Mouse (Mus musculus) megakaryocyte, embryonic 14.5 days (primary cell): ENCODE measurements around the gene Zswim5. TPM values are rescaled to one million over a fixed set of nuclear protein-coding genes. Genes with fewer than 3 reads are reported as not detected.

ENCODE experiments used
- H3K27me3 ChIP-seq: replicated peaks from 2 replicates; pipeline ENCODE3; 2012; ENCODE audit warnings: inconsistent platforms
- H3K36me3 ChIP-seq: replicated peaks from 2 replicates; pipeline ENCODE3; 2012; ENCODE audit warnings: low read length, inconsistent platforms, mixed read lengths
- H3K4me1 ChIP-seq: 2 replicates; pipeline ENCODE4 v1.6.1; 2012; ENCODE audit warnings: inconsistent platforms
- H3K4me3 ChIP-seq: replicated peaks from 2 replicates; pipeline ENCODE3; 2012; ENCODE audit warnings: moderate library complexity, mild to moderate bottlenecking, inconsistent platforms
- H3K9me3 ChIP-seq: 2 replicates; pipeline ENCODE4 v1.6.1; 2012; ENCODE audit warnings: inconsistent platforms
- FLI1 ChIP-seq: IDR thresholded peaks from 2 replicates; pipeline ENCODE4 v1.6.1; 2012; ENCODE audit warnings: low read length, inconsistent platforms, mixed read lengths
- GATA1 ChIP-seq: IDR thresholded peaks from 3 replicates; pipeline ENCODE4 v1.6.1; 2012; ENCODE audit warnings: mixed read lengths, low read length, inconsistent platforms, borderline replicate concordance
- polyA plus RNA-seq: library from polyadenylated mRNA; stranded (reverse); fragments of >175 nt; gene quantifications from 2 replicates; pipeline ENCODE4 v1.2.3, GENCODE M21; 2012; ENCODE audit warnings: low replicate concordance; ENCODE audit not compliant: insufficient read depth

The Zswim5 gene
- polyA plus RNA-seq, 1 experiment, result 0.63 TPM

GRCm38 (mm10) chr4:117001957-117002356 is 124.8 kb downstream of the Zswim5 start:
- Histone ChIP-seq H3K36me3 (peaks cover 77% of the 10 kb centered on the region), H3K4me3 (no peak overlapping the region), H3K27me3 (no peaks in the 10 kb centered on the region), H3K4me1 (peaks cover 15% of the 10 kb centered on the region), H3K9me3 (no peaks in the 10 kb centered on the region)
- no peak for TF ChIP-seq GATA1
- TF ChIP-seq FLI1, result no peak

GRCm38 (mm10) chr4:117002543-117003521 is 125.7 kb downstream of the Zswim5 start:
- Histone ChIP-seq H3K27me3 (peaks cover 6% of the 10 kb centered on the region), H3K36me3 (peaks cover 72% of the 10 kb centered on the region), H3K9me3 (no peaks in the 10 kb centered on the region), H3K4me1 (peaks cover 12% of the 10 kb centered on the region; the same call in 1 of the 2 replicates), H3K4me3 (peak overlapping the region; percentile 28)
- no peak for TF ChIP-seq FLI1
- TF ChIP-seq GATA1, result no peak

GRCm38 (mm10) chr4:117004649-117005048 is 127.5 kb downstream of the Zswim5 start:
- H3K36me3 ChIP-seq, result peaks cover 56% of the 10 kb centered on the region
- peaks cover 18% of the 10 kb centered on the region for H3K4me1 ChIP-seq
- H3K27me3 ChIP-seq, result peaks cover 8% of the 10 kb centered on the region
- no peaks in the 10 kb centered on the region for H3K9me3 ChIP-seq
- H3K4me3 ChIP-seq, result no peak overlapping the region
- TF ChIP-seq FLI1, result no peak
- TF ChIP-seq GATA1, result no peak

- no peak for TF ChIP-seq FLI1
- TF ChIP-seq GATA1, result no peak
- Histone ChIP-seq H3K4me3 (no peak overlapping the region), H3K9me3 (peaks cover 5% of the 10 kb centered on the region; the same call in 1 of the 2 replicates), H3K36me3 (peaks cover 44% of the 10 kb centered on the region), H3K27me3 (peaks cover 8% of the 10 kb centered on the region), H3K4me1 (peaks cover 18% of the 10 kb centered on the region)
Measured at GRCm38 (mm10) chr4:117005611-117006400, 128.6 kb downstream of the Zswim5 start.

GRCm38 (mm10) chr4:117007058-117007457 is 129.9 kb downstream of the Zswim5 start:
- no peak for TF ChIP-seq FLI1
- TF ChIP-seq GATA1, result no peak
- Histone ChIP-seq H3K9me3 (peaks cover 5% of the 10 kb centered on the region; the same call in 1 of the 2 replicates), H3K36me3 (peaks cover 32% of the 10 kb centered on the region), H3K4me1 (peaks cover 18% of the 10 kb centered on the region), H3K4me3 (no peak overlapping the region), H3K27me3 (peaks cover 8% of the 10 kb centered on the region)

- TF ChIP-seq FLI1 (no peak), GATA1 (no peak)
- H3K9me3 ChIP-seq, result peaks cover 5% of the 10 kb centered on the region; the same call in 1 of the 2 replicates
Measured at GRCm38 (mm10) chr4:117010231-117010630, 133.1 kb downstream of the Zswim5 start.

GRCm38 (mm10) chr4:117013596-117013995 is 136.4 kb downstream of the Zswim5 start:
- peaks cover 5% of the 10 kb centered on the region; the same call in 1 of the 2 replicates for H3K9me3 ChIP-seq
- no peak overlapping the region for H3K4me3 ChIP-seq
- H3K27me3 ChIP-seq, result peaks cover 2% of the 10 kb centered on the region
- TF ChIP-seq FLI1 (no peak), GATA1 (no peak)
- no peaks in the 10 kb centered on the region for H3K36me3 ChIP-seq
- peaks cover 19% of the 10 kb centered on the region for H3K4me1 ChIP-seq

More at GRCm38 (mm10) chr4:117010231-117010630, 133.1 kb downstream of the Zswim5 start:
- Histone ChIP-seq H3K27me3 (peaks cover 8% of the 10 kb centered on the region), H3K36me3 (peaks cover 3% of the 10 kb centered on the region), H3K4me1 (peaks cover 20% of the 10 kb centered on the region), H3K4me3 (no peak overlapping the region)

- no peaks in the 10 kb centered on the region for H3K36me3 ChIP-seq
Measured at GRCm38 (mm10) chr4:117014901-117015415, 137.8 kb downstream of the Zswim5 start.

GRCm38 (mm10) chr4:117017738-117018137 is 140.6 kb downstream of the Zswim5 start:
- no peaks in the 10 kb centered on the region for H3K9me3 ChIP-seq
- peaks cover 39% of the 10 kb centered on the region for H3K4me1 ChIP-seq
- no peaks in the 10 kb centered on the region for H3K27me3 ChIP-seq
- no peak overlapping the region for H3K4me3 ChIP-seq
- H3K36me3 ChIP-seq, result peaks cover 9% of the 10 kb centered on the region
- TF ChIP-seq GATA1 (no peak), FLI1 (no peak)

More at GRCm38 (mm10) chr4:117014901-117015415, 137.8 kb downstream of the Zswim5 start:
- H3K27me3 ChIP-seq, result no peaks in the 10 kb centered on the region
- no peak for TF ChIP-seq FLI1
- TF ChIP-seq GATA1, result no peak
- peaks cover 5% of the 10 kb centered on the region; the same call in 1 of the 2 replicates for H3K9me3 ChIP-seq
- no peak overlapping the region for H3K4me3 ChIP-seq
- peaks cover 22% of the 10 kb centered on the region for H3K4me1 ChIP-seq
